Mouse (Mus musculus) MEL (cell line): Measurements from ENCODE around the gene Gak. TPM values are rescaled to one million over a fixed set of nuclear protein-coding genes. Genes with fewer than 3 reads are reported as not detected.
A peak's percentile ranks its signal among the peaks of the same experiment; 100 is the strongest.

Experiments used
- DNase-seq: peaks from one replicate; pipeline ENCODE4 v3.0.0; 2011; ENCODE audit warnings: low read depth, low spot score
- H3K27ac ChIP-seq: 2 replicates; pipeline ENCODE4 v1.5.1; 2012; ENCODE audit warnings: low read depth, mild to moderate bottlenecking, control low read depth, low read length, moderate library complexity; ENCODE audit not compliant: control insufficient read depth
- H3K27me3 ChIP-seq, 2 experiments: fragments of 150-350 bp in 1 of 2; sonication (generic) in 1 of 2; 2 replicates each; pipeline ENCODE4 v1.6.1; 2012; ENCODE audit warnings: low read length in 2 of 2, mild to moderate bottlenecking in 2 of 2, improper control_type of control experiment in 1 of 2, moderate library complexity in 1 of 2; ENCODE audit not compliant: insufficient read depth in 2 of 2, control insufficient read depth in 1 of 2
- H3K36me3 ChIP-seq, 2 experiments: 2 replicates each; pipeline ENCODE4 v1.6.1; 2012 to 2014; ENCODE audit warnings: low read length in 2 of 2, improper control_type of control experiment in 1 of 2, inconsistent platforms in 1 of 2, mild to moderate bottlenecking in 1 of 2; ENCODE audit not compliant: insufficient read depth in 2 of 2, control insufficient read depth in 1 of 2
- H3K4me1 ChIP-seq, 2 experiments: fragments of 150-350 bp in 1 of 2; sonication (generic) in 1 of 2; 2 replicates each; pipeline ENCODE4 v1.6.1; 2012; ENCODE audit warnings: low read length in 2 of 2, improper control_type of control experiment in 1 of 2, mild to moderate bottlenecking in 1 of 2; ENCODE audit not compliant: insufficient read depth in 2 of 2, control insufficient read depth in 1 of 2
- H3K4me3 ChIP-seq, 2 experiments: fragments of 150-350 bp in 1 of 2; sonication (generic) in 1 of 2; 2 replicates each; pipeline ENCODE4 v1.5.1; 2012; ENCODE audit warnings: low read depth in 2 of 2, low read length in 2 of 2, mild to moderate bottlenecking in 2 of 2, moderate library complexity in 2 of 2, control low read depth in 1 of 2, improper control_type of control experiment in 1 of 2; ENCODE audit not compliant: control insufficient read depth in 1 of 2, insufficient read depth in 1 of 2
- H3K79me2 ChIP-seq: 2 replicates; pipeline ENCODE4 v1.6.1; 2012; ENCODE audit warnings: mild to moderate bottlenecking, low read length, moderate library complexity; ENCODE audit not compliant: control insufficient read depth, poor library complexity, insufficient read depth
- H3K9ac ChIP-seq: 2 replicates; pipeline ENCODE4 v1.6.1; 2012; ENCODE audit warnings: low read depth, mild to moderate bottlenecking, control low read depth, low read length, moderate library complexity; ENCODE audit not compliant: control insufficient read depth, poor library complexity, severe bottlenecking
- H3K9me3 ChIP-seq: fragments of 150-350 bp; sonication (generic); replicated peaks from 2 replicates; pipeline ENCODE4 v1.6.1; 2012; ENCODE audit warnings: mild to moderate bottlenecking, low read length, improper control_type of control experiment, moderate library complexity; ENCODE audit not compliant: insufficient read depth
- BHLHE40 ChIP-seq: IDR thresholded peaks from 2 replicates; pipeline ENCODE4 v1.6.1; 2012; ENCODE audit warnings: low read depth, mild to moderate bottlenecking, inconsistent platforms, low read length, improper control_type of control experiment, borderline replicate concordance
- CHD2 ChIP-seq: IDR thresholded peaks from 2 replicates; pipeline ENCODE4 v1.6.1; 2011; ENCODE audit warnings: low read length, improper control_type of control experiment
- ELF1 ChIP-seq: IDR thresholded peaks from 2 replicates; pipeline ENCODE4 v1.6.1; 2014; ENCODE audit warnings: low read depth, mild to moderate bottlenecking, inconsistent platforms, low read length, improper control_type of control experiment, moderate library complexity
- EP300 ChIP-seq, 2 experiments: IDR thresholded peaks; 2 replicates each; pipeline ENCODE4 v1.6.1; 2011; ENCODE audit warnings: improper control_type of control experiment in 2 of 2, low read length in 2 of 2, low read depth in 1 of 2, mild to moderate bottlenecking in 1 of 2
- GATA1 ChIP-seq: IDR thresholded peaks from 2 replicates; pipeline ENCODE4 v1.6.1; 2011; ENCODE audit warnings: low read depth, low read length, improper control_type of control experiment
- JUND ChIP-seq: IDR thresholded peaks from 2 replicates; pipeline ENCODE4 v1.6.1; 2011; ENCODE audit warnings: low read depth, mild to moderate bottlenecking, improper control_type of control experiment, low read length
- MAFK ChIP-seq: IDR thresholded peaks from 2 replicates; pipeline ENCODE4 v1.6.1; 2011; ENCODE audit warnings: low read depth, mild to moderate bottlenecking, low read length, improper control_type of control experiment, borderline replicate concordance
- MEF2A ChIP-seq: IDR thresholded peaks from 2 replicates; pipeline ENCODE4 v1.6.1; 2014; ENCODE audit warnings: low read depth, mild to moderate bottlenecking, inconsistent platforms, low read length, improper control_type of control experiment; ENCODE audit not compliant: poor library complexity, insufficient replicate concordance, severe bottlenecking; ENCODE audit errors: extremely low read depth
- NELFE ChIP-seq: IDR thresholded peaks from 2 replicates; pipeline ENCODE4 v1.6.1; 2011; ENCODE audit warnings: low read depth, low read length, improper control_type of control experiment
- POLR2AphosphoS5 ChIP-seq: IDR thresholded peaks from 2 replicates; pipeline ENCODE4 v1.6.1; 2012; ENCODE audit warnings: low read depth, borderline replicate concordance, mild to moderate bottlenecking, inconsistent platforms, low read length, moderate library complexity, mixed read lengths
- RAD21 ChIP-seq: IDR thresholded peaks from 2 replicates; pipeline ENCODE4 v1.6.1; 2011; ENCODE audit warnings: mild to moderate bottlenecking, low read depth, low read length, improper control_type of control experiment
- RCOR1 ChIP-seq: IDR thresholded peaks from 2 replicates; pipeline ENCODE4 v1.6.1; 2012; ENCODE audit warnings: low read depth, mild to moderate bottlenecking, inconsistent platforms, low read length, improper control_type of control experiment
- SIN3A ChIP-seq: IDR thresholded peaks from 2 replicates; pipeline ENCODE4 v1.6.1; 2012; ENCODE audit warnings: low read length, improper control_type of control experiment, inconsistent platforms
- SMC3 ChIP-seq: IDR thresholded peaks from 2 replicates; pipeline ENCODE4 v1.6.1; 2011; ENCODE audit warnings: low read depth, low read length, improper control_type of control experiment
- TAL1 ChIP-seq: IDR thresholded peaks from 2 replicates; pipeline ENCODE4 v1.6.1; 2012; ENCODE audit warnings: mild to moderate bottlenecking, inconsistent platforms, low read length, moderate library complexity, mixed read lengths
- TBP ChIP-seq: IDR thresholded peaks from 2 replicates; pipeline ENCODE4 v1.8.0; 2011; ENCODE audit warnings: low read depth, low read length, improper control_type of control experiment
- TCF12 ChIP-seq: IDR thresholded peaks from 2 replicates; pipeline ENCODE4 v1.6.1; 2014; ENCODE audit warnings: low read depth, mild to moderate bottlenecking, inconsistent platforms, low read length, improper control_type of control experiment, moderate library complexity
- ZC3H11A ChIP-seq: IDR thresholded peaks from 2 replicates; pipeline ENCODE4 v1.6.1; 2012; ENCODE audit warnings: low read depth, mild to moderate bottlenecking, inconsistent platforms, low read length, improper control_type of control experiment
- ZKSCAN1 ChIP-seq: IDR thresholded peaks from 2 replicates; pipeline ENCODE4 v1.6.1; 2012; ENCODE audit warnings: low read depth, mild to moderate bottlenecking, inconsistent platforms, low read length, improper control_type of control experiment, moderate library complexity
- ZMIZ1 ChIP-seq: IDR thresholded peaks from 2 replicates; pipeline ENCODE4 v1.6.1; 2012; ENCODE audit warnings: low read depth, mild to moderate bottlenecking, inconsistent platforms, low read length, improper control_type of control experiment, moderate library complexity
- polyA plus RNA-seq, 2 experiments: library from polyadenylated mRNA; stranded (reverse) in 1 of 2; unstranded in 1 of 2; fragments of >175 nt in 1 of 2; fragments of >200 nt in 1 of 2; gene quantifications; 2 replicates each; pipeline versions ENCODE4 v1.2.1 to v1.2.4; 2012; ENCODE audit warnings: low replicate concordance in 2 of 2, low read depth in 1 of 2; ENCODE audit not compliant: insufficient read length in 2 of 2, insufficient read depth in 1 of 2, missing spikeins in 1 of 2
- total RNA-seq: library from RNA; depleted of rRNA; stranded (reverse); fragments of 300-350 nt; gene quantifications from 2 replicates; pipeline ENCODE4 v1.2.3, GENCODE M21; 2012

The Gak gene
- total and polyA plus RNA-seq, 3 experiments = 48.5 to 76.4 TPM; not detected in 1

DNA sequence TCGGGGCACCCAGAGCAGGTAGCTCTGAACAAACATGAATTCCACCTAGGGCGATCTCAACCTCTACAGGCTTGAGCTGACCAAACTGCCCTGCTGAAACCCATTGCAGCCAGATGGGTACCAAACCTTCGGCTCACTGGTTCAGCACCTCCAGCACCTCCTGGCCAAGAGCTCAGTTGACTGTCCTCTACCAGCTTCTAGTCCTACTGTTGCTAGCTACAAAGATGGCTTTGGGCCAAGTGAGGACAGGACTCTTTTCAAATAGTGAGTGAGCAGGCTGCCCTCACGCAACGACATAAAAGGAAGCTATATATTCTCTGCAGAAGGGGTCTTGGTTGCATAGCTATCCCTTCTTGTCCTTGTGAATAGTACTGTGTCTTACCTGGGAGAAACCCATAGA is 81.9 kb downstream of the Gak start:
- no peak for TF ChIP-seq EP300 (IDR thresholded peaks at IDR 0.05; ENCODE audit: low read depth in 1 of 2, low read length in 2 of 2)
- TF ChIP-seq GATA1 = no peak
- TF ChIP-seq JUND = no peak
- no peak for TF ChIP-seq NELFE
- TF ChIP-seq ELF1 = no peak
- TF ChIP-seq POLR2AphosphoS5 = no peak
- TF ChIP-seq TCF12 = no peak
- TF ChIP-seq RCOR1 = no peak
- TF ChIP-seq RAD21 = no peak
- no peak for TF ChIP-seq TBP
- TF ChIP-seq SMC3 = no peak
- no peak for TF ChIP-seq TAL1
- no peak for TF ChIP-seq CHD2
- no peak for TF ChIP-seq ZC3H11A
- TF ChIP-seq MEF2A = no peak
- TF ChIP-seq ZMIZ1 = no peak
- no peak for TF ChIP-seq MAFK
- TF ChIP-seq, all 39 proteins: peak for 0
- H3K9me3 ChIP-seq = no peaks in the 10 kb centered on the region
- H3K27ac ChIP-seq = no peak overlapping the region
- no peaks in the 10 kb centered on the region for H3K79me2 ChIP-seq
- no peak overlapping the region for H3K9ac ChIP-seq
- no peaks in the 10 kb centered on the region for H3K36me3 ChIP-seq
- DNase-seq = no peak
- H3K4me3 ChIP-seq = no peak overlapping the region
- H3K4me1 ChIP-seq = 0 out of 4 replicates have a peak, but pooled peaks cover 0 to 2% of the 10 kb centered on the region in 2 experiments
- no peaks in the 10 kb centered on the region for H3K27me3 ChIP-seq

DNA sequence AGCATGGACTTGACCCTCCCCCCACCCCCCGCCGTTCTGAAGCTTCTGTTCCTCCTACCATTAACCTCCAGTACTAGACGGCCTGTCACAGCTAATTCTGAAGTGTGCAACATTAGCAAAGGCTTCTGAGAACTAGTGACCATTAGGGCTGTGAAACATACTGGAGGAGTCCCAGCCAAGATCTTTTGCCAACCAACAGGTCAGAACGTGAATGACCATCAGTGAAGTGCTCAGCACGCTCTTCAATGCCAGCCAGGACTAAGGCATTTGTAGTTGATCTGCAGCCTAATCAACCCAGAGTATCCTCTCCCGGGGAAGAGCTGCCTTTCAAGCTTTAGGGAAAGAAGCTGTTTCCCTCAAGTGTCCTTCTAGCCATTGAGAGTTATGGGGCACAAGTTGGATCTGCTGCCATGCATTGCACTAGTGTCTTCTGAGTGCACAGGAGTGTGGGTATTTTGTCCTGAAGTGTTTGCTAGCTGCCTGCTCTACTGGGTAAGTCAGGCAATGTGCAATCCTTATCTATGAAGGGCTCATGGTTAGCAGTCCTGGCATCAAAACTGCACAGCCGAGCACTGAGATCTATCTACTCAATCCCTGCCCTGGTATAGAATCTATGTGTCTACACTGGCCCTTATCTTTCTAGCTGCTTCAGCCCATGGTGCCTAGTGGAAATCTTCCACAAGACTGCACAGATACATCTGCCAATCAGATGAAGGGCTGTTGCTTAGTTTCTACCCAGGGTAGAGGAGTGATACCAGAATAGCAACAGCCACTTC is 85.9 kb downstream of the Gak start:
- H3K9ac ChIP-seq = no peak overlapping the region
- no peak overlapping the region for H3K4me3 ChIP-seq
- H3K36me3 ChIP-seq = no peaks in the 10 kb centered on the region
- TF ChIP-seq TCF12 (peak; percentile 16; the same call in 1 of the 2 replicates), ZKSCAN1 (no peak), RCOR1 (peak; percentile 78; the same call in 1 of the 2 replicates), GATA1 (peak; percentile 68), BHLHE40 (no peak), TAL1 (peak; percentile 27; the same call in 1 of the 2 replicates), SIN3A (no peak), SMC3 (no peak)
- no peaks in the 10 kb centered on the region for H3K79me2 ChIP-seq
- no peaks in the 10 kb centered on the region for H3K9me3 ChIP-seq
- 0 out of 4 replicates have a peak, but pooled peaks cover 0 to 2% of the 10 kb centered on the region in 2 experiments for H3K4me1 ChIP-seq
- no peak overlapping the region for H3K27ac ChIP-seq
- peak; percentile 45 for DNase-seq
- H3K27me3 ChIP-seq = no peaks in the 10 kb centered on the region; a peak in 1 of 4 replicates
